Mouse (Mus musculus): ENCODE data around the gene Smyd3. TPM values are rescaled to one million over a fixed set of nuclear protein-coding genes. Genes with fewer than 3 reads are reported as not detected.
A peak's percentile ranks its signal among the peaks of the same experiment; 100 is the strongest.

The Smyd3 gene
- total RNA-seq, 1 experiment from 2014 or later: 39.5 TPM

DNA sequence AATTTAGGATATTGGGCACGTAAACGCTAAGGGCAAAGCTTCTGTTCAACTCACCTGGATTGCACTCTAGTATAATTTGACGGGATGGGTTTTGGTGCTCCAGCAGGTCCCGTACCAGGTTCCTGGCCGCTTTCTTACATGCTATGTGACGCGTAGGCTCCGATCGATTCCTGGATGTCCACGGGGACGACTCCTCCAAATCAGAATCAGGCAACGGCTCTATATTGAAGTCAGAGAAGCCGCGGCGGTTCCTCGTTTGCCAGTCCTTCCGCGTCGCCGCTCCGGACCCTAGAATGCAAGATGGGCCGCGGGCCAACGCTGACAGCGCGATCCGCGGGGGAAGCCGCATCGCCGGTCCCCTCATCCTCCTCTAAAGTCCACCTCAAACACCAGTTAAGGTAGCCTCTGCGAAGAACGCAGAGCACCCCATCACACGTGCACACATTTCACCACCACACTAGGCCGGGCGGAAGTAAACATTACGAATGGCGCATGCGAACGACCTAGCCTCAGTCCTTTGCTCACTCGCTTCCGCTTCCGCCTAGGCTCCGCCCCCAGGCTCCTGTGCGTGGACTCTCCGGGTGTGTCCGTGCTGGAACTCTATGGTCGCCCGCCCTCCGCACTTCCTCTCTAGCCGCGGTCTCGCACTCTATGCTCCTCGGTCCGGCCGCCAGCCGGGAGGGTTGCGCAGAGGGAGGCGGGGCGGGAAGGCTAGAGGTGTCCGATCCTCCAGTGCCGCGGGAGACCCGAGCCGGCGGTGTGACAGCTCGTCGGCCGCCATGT, 28.1 kb upstream of the Smyd3 start, which contains the start of the genes Tfb2m and Cnst:
Tfb2m (minus strand) TSS at position 500 of the 783 bp plus-strand sequence.
Cnst (plus strand) TSS at position 603 of the 783 bp plus-strand sequence.
- peak; percentile 98 for ATAC-seq (replicated peaks in 1 of 2; ENCODE audit: insufficient read depth in 1 of 2, low FRiP score in 2 of 2, low TSS enrichment in 1 of 2, low read depth in 1 of 2, poor library complexity in 2 of 2, severe bottlenecking in 2 of 2)

DNA sequence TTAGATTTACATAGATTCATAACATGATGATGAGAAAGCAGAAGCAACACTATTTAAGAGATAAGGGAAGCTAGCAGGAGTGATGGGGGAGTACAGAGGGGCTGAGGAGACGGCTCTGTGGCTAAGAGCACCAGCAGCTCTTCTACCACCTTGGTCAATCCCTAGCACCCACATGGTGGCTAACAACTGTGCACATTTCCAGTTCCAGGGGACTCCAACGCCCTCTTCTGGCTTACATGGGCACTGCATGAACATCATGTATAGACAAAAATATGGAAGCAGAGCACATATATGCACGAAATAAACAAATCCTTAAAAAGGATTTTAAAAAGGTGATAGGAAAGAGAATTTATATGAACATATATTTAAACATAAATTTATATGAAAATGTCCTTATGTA, 23.7 kb upstream of the Smyd3 start:
- ATAC-seq (replicated peaks in 1 of 2; ENCODE audit: insufficient read depth in 1 of 2, low FRiP score in 2 of 2, low TSS enrichment in 1 of 2, low read depth in 1 of 2, poor library complexity in 2 of 2, severe bottlenecking in 2 of 2): no peak

DNA sequence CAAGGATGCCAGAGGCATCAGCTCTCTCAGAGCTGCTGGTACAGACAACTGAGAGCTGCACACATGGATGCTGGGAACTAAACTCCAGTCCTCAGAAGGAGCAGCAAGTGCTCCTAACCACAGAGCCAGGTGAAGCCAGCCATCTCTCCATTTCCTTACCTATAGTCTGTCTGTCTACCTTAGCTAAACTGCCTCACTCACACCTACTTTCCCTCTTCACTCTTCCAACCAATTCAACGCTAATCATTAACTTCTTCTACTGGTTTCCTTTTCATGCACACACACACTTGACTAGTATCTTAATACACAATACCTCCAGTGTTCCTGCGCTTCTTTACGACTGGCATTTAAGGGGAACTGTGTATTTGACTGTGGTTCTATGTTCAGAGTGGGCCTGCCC, 22.0 kb upstream of the Smyd3 start:
- no peak for ATAC-seq (replicated peaks in 1 of 2; ENCODE audit: insufficient read depth in 1 of 2, low FRiP score in 2 of 2, low TSS enrichment in 1 of 2, low read depth in 1 of 2, poor library complexity in 2 of 2, severe bottlenecking in 2 of 2)

GRCm38 (mm10) chr1:179539054-179539453, 21.2 kb upstream of the Smyd3 start:
- no peak for ATAC-seq (replicated peaks in 1 of 2; ENCODE audit: insufficient read depth in 1 of 2, low FRiP score in 2 of 2, low TSS enrichment in 1 of 2, low read depth in 1 of 2, poor library complexity in 2 of 2, severe bottlenecking in 2 of 2)

DNA sequence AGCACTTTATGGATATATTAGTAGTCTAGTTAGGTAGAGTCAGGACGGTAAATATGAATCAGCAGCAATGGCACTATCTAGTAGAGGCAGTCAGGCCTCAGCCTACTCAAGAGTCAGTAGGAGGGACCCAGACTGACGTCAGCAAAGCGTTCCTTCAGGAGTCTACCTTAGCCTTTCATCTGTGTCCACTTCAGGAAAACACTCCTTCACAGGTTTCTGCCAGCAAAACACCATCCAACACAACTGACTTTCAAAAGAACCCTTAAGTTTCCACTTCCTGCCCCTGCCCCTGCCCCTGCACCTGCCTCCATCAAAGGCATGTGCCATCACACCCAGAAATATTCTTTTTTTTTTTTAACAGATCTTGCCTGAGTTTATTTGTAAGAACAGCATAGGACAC, 2.1 kb upstream of the Smyd3 start:
- ATAC-seq (replicated peaks in 1 of 2; ENCODE audit: insufficient read depth in 1 of 2, low FRiP score in 2 of 2, low TSS enrichment in 1 of 2, low read depth in 1 of 2, poor library complexity in 2 of 2, severe bottlenecking in 2 of 2): no peak

DNA sequence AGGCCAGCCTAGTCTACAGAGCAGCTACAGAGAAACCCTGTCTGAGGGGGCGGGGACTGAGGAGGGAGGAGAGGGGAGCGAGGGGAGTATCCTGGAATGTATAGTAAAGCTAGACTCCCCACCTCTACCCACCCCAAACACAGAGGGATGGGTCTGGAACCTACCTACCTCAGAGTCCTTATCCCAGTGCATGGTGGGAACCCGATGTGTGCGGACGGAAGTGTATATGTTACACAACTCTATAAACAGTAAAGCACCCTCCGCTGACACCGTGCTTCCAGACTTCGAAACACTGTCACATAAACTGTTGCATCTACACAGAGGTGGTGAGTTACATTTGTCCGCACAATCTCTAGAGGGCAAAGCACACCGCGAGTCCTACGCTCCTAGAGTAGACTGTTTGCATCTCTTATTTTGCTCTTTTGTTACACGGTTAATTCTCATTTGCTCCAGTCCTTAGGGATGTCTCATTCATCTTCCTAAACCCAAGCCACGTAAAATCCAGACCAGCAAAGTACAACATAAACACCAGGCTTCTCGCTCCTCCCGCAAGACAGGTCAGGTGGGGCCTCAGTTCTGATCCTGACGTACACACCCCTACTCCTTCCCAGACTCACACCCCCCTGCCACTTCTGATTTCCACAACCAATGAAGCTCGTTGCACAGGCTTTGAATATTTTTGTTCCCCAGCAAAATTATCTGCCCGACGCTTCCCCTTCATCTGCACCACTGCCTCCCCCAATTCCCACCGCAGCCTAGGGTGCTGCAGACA, 714 bp downstream of the Smyd3 start:
- peak; percentile 51; a peak in 3 of 4 replicates for ATAC-seq (replicated peaks in 1 of 2; ENCODE audit: insufficient read depth in 1 of 2, low FRiP score in 2 of 2, low TSS enrichment in 1 of 2, low read depth in 1 of 2, poor library complexity in 2 of 2, severe bottlenecking in 2 of 2)

DNA sequence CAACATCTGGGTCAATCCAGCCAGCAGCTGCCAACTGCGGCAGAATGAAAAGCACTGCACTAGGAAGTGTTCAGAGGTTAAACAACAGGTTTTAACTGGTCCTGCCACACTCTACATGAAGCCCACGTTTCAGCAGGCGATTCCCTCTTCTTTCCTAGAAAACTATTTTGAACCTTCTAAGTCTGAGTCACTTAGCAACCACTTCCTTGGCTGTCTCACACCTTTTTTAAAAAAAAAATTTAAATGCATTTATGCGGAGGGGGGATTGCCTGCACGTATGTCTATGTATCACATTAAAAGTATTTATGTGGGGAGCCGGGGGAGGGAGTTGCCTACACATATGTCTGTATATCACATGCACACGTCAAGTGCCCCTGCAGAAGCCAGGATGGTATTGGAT, 5.9 kb downstream of the Smyd3 start:
- ATAC-seq (replicated peaks in 1 of 2; ENCODE audit: insufficient read depth in 1 of 2, low FRiP score in 2 of 2, low TSS enrichment in 1 of 2, low read depth in 1 of 2, poor library complexity in 2 of 2, severe bottlenecking in 2 of 2): no peak

DNA sequence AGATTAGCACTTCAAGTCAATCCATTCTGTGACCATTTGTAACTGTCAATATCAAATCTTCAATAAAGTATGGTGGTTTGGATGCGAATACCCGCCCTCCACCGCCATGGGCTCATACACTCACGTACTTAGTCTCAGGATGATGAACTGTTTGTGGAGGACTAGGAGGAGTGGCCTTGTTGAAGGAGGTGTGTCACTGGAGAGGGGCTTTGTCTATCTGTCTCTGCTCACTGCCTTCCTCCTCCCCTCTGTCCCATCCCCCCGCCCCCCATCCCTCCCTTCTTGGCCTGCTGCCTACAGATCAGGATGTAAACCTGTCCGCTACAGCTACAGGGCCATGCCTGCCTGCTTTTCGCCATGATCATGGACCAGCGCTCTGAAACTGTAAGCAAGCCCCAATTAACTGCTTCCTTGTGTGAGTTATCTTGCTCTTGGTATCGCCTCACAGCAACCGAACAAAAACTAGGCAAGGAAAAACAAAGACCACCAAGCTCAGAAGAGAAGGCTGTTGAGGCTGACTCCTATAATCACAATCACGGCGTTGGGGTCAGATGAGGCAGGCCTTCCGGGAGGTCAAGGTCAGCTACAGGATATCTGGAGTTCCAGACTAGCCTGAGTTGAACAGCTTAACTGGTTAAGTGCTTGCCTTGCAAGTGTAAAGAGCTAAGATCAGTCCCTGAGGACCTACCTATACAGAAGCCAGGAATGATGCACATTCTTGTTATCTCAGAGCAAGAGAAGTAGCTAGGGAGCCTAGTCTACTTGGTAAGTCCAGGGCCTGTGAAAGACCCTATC, 7.1 kb downstream of the Smyd3 start:
- no peak for ATAC-seq (replicated peaks in 1 of 2; ENCODE audit: insufficient read depth in 1 of 2, low FRiP score in 2 of 2, low TSS enrichment in 1 of 2, low read depth in 1 of 2, poor library complexity in 2 of 2, severe bottlenecking in 2 of 2)

DNA sequence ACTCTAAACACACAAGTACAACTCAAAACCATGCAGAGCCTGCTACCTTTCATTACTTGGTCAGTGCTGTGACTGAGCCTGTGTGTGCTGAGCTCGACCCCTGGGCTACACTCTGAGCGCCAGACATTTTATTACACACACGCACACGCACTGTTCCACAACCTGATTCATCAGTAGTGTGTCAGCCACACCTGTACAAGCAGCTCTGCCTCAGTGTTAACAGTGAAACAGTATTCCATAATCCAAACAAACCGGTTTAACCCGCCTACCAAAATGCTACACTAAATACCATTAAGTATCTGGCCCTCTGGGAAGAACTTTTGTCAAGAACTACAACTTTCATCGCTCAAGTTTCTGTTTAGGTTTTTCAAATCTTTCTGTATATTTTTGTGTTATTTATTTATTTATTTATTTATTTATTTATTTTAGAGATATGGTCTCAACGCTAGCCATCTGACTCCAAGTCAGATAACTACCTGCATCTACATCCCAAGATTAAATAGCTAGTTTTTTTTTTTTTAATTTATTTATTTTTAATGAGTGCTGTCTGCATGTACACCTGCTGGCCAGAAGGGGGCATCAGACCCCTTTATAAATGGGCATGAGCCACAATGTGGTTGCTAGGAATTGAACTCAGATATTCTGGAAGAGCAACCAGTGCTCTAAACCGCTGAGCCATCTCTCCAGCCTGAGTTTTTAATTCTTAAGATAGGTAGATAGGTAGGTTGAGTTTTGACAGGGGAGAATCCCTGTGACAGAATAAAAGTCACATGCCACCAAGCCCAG, 11.1 kb downstream of the Smyd3 start:
- peak; percentile 37 to 47; a peak in 2 of 4 replicates for ATAC-seq (replicated peaks in 1 of 2; ENCODE audit: insufficient read depth in 1 of 2, low FRiP score in 2 of 2, low TSS enrichment in 1 of 2, low read depth in 1 of 2, poor library complexity in 2 of 2, severe bottlenecking in 2 of 2)

DNA sequence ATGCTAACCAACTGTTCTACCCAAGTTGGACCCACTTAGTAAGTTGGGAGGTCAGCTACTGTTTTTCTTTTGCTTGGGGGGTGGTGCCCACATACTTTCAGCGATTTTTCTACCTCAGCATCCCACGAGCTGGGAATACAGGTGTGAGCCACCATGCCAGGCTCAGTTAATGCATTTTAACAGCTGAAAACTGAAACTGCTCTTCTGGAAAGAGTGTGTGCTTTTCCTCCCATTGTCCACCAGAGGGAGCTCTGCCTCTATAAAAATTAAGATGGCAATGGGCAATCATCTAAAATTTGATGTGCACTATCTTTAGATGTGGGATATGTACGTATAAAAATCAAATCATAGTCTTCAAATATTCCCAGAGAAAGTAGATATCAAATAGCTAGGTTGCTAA, 15.3 kb downstream of the Smyd3 start:
- ATAC-seq (replicated peaks in 1 of 2; ENCODE audit: insufficient read depth in 1 of 2, low FRiP score in 2 of 2, low TSS enrichment in 1 of 2, low read depth in 1 of 2, poor library complexity in 2 of 2, severe bottlenecking in 2 of 2): no peak; a peak in 2 of 4 replicates

DNA sequence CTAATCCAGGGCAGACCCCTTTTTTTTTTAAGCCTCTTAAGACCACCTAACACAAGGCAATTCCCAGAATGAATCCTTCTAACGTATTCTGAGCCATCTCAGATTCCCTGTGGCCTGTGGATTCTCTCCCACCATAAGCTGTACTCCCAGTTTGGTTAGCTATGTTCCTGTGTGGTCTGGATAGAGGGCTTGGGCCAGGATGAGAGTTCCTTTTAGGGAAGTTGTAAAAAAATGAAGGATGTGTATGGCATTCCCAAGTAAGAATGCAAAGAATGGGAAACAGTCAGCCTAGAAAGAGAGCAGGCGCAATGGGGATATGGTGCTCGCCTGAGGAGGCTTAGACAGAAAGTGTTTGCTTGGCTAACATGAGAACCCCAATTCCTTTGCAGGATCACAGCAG, 18.6 kb downstream of the Smyd3 start:
- ATAC-seq (replicated peaks in 1 of 2; ENCODE audit: insufficient read depth in 1 of 2, low FRiP score in 2 of 2, low TSS enrichment in 1 of 2, low read depth in 1 of 2, poor library complexity in 2 of 2, severe bottlenecking in 2 of 2): no peak

DNA sequence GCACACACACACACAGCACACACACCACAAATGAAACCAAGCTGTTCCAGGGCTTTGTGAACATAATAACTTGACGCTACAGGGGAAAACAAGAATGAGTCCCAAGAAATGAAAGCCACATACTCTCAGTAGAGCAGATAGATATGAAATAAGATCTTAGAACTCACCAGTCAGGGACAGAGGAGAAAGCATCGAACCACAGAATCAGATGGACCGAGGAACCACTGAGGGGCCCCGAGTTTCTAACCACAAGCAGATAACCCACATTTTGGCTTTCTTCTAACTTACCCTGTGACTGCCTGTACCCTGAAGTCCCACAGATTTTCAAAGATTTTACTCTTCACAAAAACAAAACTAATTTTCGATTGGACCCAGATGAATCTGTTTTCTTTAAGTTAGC, 24.9 kb downstream of the Smyd3 start:
- ATAC-seq (replicated peaks in 1 of 2; ENCODE audit: insufficient read depth in 1 of 2, low FRiP score in 2 of 2, low TSS enrichment in 1 of 2, low read depth in 1 of 2, poor library complexity in 2 of 2, severe bottlenecking in 2 of 2): no peak

- no peak for ATAC-seq (replicated peaks in 1 of 2; ENCODE audit: insufficient read depth in 1 of 2, low FRiP score in 2 of 2, low TSS enrichment in 1 of 2, low read depth in 1 of 2, poor library complexity in 2 of 2, severe bottlenecking in 2 of 2)
Observed at GRCm38 (mm10) chr1:179488520-179488919, 29.3 kb downstream of the Smyd3 start.

- ATAC-seq (replicated peaks in 1 of 2; ENCODE audit: insufficient read depth in 1 of 2, low FRiP score in 2 of 2, low TSS enrichment in 1 of 2, low read depth in 1 of 2, poor library complexity in 2 of 2, severe bottlenecking in 2 of 2): 0 out of 4 replicates have a peak, but pooled peaks of 1 of the 2 experiments have one; percentile 12
Observed at GRCm38 (mm10) chr1:179487990-179488389, 29.9 kb downstream of the Smyd3 start.

DNA sequence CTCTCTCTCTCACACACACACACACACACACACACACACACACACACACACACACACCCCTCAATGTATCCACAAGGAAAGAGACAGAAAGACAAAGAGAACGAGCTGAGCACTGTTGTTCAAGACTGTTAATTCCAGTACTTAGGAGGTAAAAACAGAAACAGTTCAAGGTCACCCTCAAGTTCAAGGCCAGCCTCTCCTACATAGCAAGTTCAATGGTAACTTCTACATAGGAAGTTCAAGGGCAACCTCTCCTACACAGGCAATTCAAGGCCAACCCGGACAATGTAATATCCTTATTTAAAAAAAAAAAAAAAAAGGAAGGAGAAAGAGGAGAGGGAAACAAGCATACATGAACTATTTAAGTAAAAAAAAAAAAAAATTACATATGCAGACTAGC, 30.6 kb downstream of the Smyd3 start:
- ATAC-seq (replicated peaks in 1 of 2; ENCODE audit: insufficient read depth in 1 of 2, low FRiP score in 2 of 2, low TSS enrichment in 1 of 2, low read depth in 1 of 2, poor library complexity in 2 of 2, severe bottlenecking in 2 of 2): no peak

GRCm38 (mm10) chr1:179485784-179486540, 31.9 kb downstream of the Smyd3 start:
- ATAC-seq (replicated peaks in 1 of 2; ENCODE audit: insufficient read depth in 1 of 2, low FRiP score in 2 of 2, low TSS enrichment in 1 of 2, low read depth in 1 of 2, poor library complexity in 2 of 2, severe bottlenecking in 2 of 2): no peak
